Mouse (Mus musculus) hindbrain, embryonic 12.5 days (tissue): ENCODE measurements around the gene Tomm40l. TPM values are rescaled to one million over a fixed set of nuclear protein-coding genes. Genes with fewer than 3 reads are reported as not detected.
A peak's percentile ranks its signal among the peaks of the same experiment; 100 is the strongest.

Source experiments
- ATAC-seq: fragments of 200-750 bp; cut with Nextera tagmentation; 2 replicates; pipeline ENCODE4 v1.8.0; 2017; ENCODE audit warnings: moderate TSS enrichment; ENCODE audit not compliant: low FRiP score
- H3K27ac ChIP-seq: fragments of 300-500 bp; sonication (generic); 2 replicates; pipeline ENCODE4 v1.5.1; 2016; ENCODE audit warnings: mild to moderate bottlenecking
- H3K27me3 ChIP-seq: fragments of 300-500 bp; sonication (generic); 2 replicates; pipeline ENCODE4 v1.6.1; 2016; ENCODE audit warnings: mild to moderate bottlenecking
- H3K36me3 ChIP-seq: fragments of 300-500 bp; sonication (generic); 2 replicates; pipeline ENCODE4 v1.6.1; 2016; ENCODE audit warnings: mild to moderate bottlenecking
- H3K4me1 ChIP-seq: fragments of 300-500 bp; sonication (generic); 2 replicates; pipeline ENCODE4 v1.6.1; 2016
- H3K4me2 ChIP-seq: fragments of 300-500 bp; sonication (generic); replicated peaks from 2 replicates; pipeline ENCODE4 v1.6.1; 2016; ENCODE audit warnings: mild to moderate bottlenecking
- H3K4me3 ChIP-seq: fragments of 300-500 bp; sonication (generic); 2 replicates; pipeline ENCODE4 v1.5.1; 2016; ENCODE audit warnings: mild to moderate bottlenecking
- H3K9ac ChIP-seq: fragments of 300-500 bp; sonication (generic); 2 replicates; pipeline ENCODE4 v1.6.1; 2016; ENCODE audit warnings: mild to moderate bottlenecking, moderate library complexity
- H3K9me3 ChIP-seq: fragments of 300-500 bp; sonication (generic); replicated peaks from 2 replicates; pipeline ENCODE4 v1.6.1; 2016; ENCODE audit warnings: mild to moderate bottlenecking
- WGBS: fragments of 180-500 bp; shearing (Covaris S2); methylation state at CpG from one replicate; pipeline ENCODE4 v1.1.7; 2016; 5-methylcytosine and 5-hydroxymethylcytosine counted together
- polyA plus RNA-seq: library from polyadenylated mRNA; unstranded; fragments of >200 nt; fragmentation: Nextera tagmentation; extraction: Ambion mirVana; gene quantifications from 2 replicates; pipeline ENCODE4 v1.2.1, GENCODE M21; 2016

Gene Tomm40l
- polyA plus RNA-seq, result 28.1 and 31.9 TPM in 2 replicates

GRCm38 (mm10) chr1:171222238-171223155 is at the start of gene Tomm40l:
Gene Tomm40l, minus strand, starts transcription at chr1:171222514.
- Histone ChIP-seq H3K4me2 (peak within 1 kb of the TSS; percentile 75), H3K27me3 (no peaks in the 10 kb centered on the region), H3K27ac (peak within 1 kb of the TSS; percentile 49), H3K9ac (peak within 1 kb of the TSS; percentile 64), H3K4me3 (peak within 1 kb of the TSS; percentile 57), H3K36me3 (peaks cover 22% of the 10 kb centered on the region; the same call in 1 of the 2 replicates), H3K4me1 (peaks cover 15% of the 10 kb centered on the region), H3K9me3 (no peaks in the 10 kb centered on the region)
- ATAC-seq, result peak; percentile 97
- WGBS, result 2% methylated on average over 28 of the region's 28 CpGs

GRCm38 (mm10) chr1:171272086-171272485 is 49.8 kb upstream of the Tomm40l start:
- Histone ChIP-seq H3K36me3 (peaks cover 51% of the 10 kb centered on the region), H3K4me3 (no peak overlapping the region)
- 86% methylated on average over 3 of the region's 3 CpGs for WGBS

GRCm38 (mm10) chr1:171271622-171272021 is 49.3 kb upstream of the Tomm40l start:
- Histone ChIP-seq H3K27me3 (no peaks in the 10 kb centered on the region), H3K4me2 (peak overlapping the region; percentile 96; the same call in 1 of the 2 replicates), H3K36me3 (peaks cover 47% of the 10 kb centered on the region), H3K4me3 (no peak overlapping the region), H3K9ac (peak overlapping the region; percentile 27; the same call in 1 of the 2 replicates), H3K4me1 (peaks cover 14% of the 10 kb centered on the region), H3K27ac (no peak overlapping the region), H3K9me3 (no peaks in the 10 kb centered on the region)
- no peak for ATAC-seq
- WGBS, result 73% methylated on average over 10 of the region's 10 CpGs

More at GRCm38 (mm10) chr1:171272086-171272485, 49.8 kb upstream of the Tomm40l start:
- Histone ChIP-seq H3K9ac (0 out of 2 replicates have a peak overlapping the region, but pooled peaks have one; percentile 27), H3K27me3 (no peaks in the 10 kb centered on the region), H3K4me2 (peak overlapping the region; percentile 96; the same call in 1 of the 2 replicates), H3K4me1 (peaks cover 14% of the 10 kb centered on the region), H3K9me3 (no peaks in the 10 kb centered on the region), H3K27ac (no peak overlapping the region)
- no peak for ATAC-seq

GRCm38 (mm10) chr1:171271196-171271595 is 48.9 kb upstream of the Tomm40l start:
- H3K4me2 ChIP-seq, result peak overlapping the region; percentile 96
- H3K9me3 ChIP-seq, result no peaks in the 10 kb centered on the region
- WGBS, result 54% methylated on average over 9 of the region's 9 CpGs
- H3K4me1 ChIP-seq, result peaks cover 14% of the 10 kb centered on the region
- H3K4me3 ChIP-seq, result peak overlapping the region; percentile 74
- peaks cover 42% of the 10 kb centered on the region for H3K36me3 ChIP-seq
- no peak for ATAC-seq
- H3K27me3 ChIP-seq, result no peaks in the 10 kb centered on the region
- H3K9ac ChIP-seq, result peak overlapping the region; percentile 87
- no peak overlapping the region for H3K27ac ChIP-seq

GRCm38 (mm10) chr1:171270573-171270900 is 48.2 kb upstream of the Tomm40l start:
- H3K4me3 ChIP-seq, result peak overlapping the region; percentile 74
- H3K36me3 ChIP-seq, result peaks cover 36% of the 10 kb centered on the region
- no peaks in the 10 kb centered on the region for H3K9me3 ChIP-seq
- H3K4me2 ChIP-seq, result peak overlapping the region; percentile 96
- peak overlapping the region; percentile 87 for H3K9ac ChIP-seq
- no peaks in the 10 kb centered on the region for H3K27me3 ChIP-seq
- H3K27ac ChIP-seq, result no peak overlapping the region; the same call in 1 of the 2 replicates
- ATAC-seq, result peak; percentile 85
- peaks cover 14% of the 10 kb centered on the region for H3K4me1 ChIP-seq
- WGBS, result 2% methylated on average over 19 of the region's 19 CpGs

GRCm38 (mm10) chr1:171269848-171270572 is 47.7 kb upstream of the Tomm40l start, which contains the start of gene B4galt3:
Gene B4galt3, plus strand, starts transcription at chr1:171270328.
- Histone ChIP-seq H3K27me3 (no peaks in the 10 kb centered on the region), H3K27ac (peak within 1 kb of the TSS; percentile 60), H3K4me3 (peak within 1 kb of the TSS; percentile 74), H3K4me2 (peak within 1 kb of the TSS; percentile 96), H3K9me3 (no peaks in the 10 kb centered on the region), H3K36me3 (peaks cover 31% of the 10 kb centered on the region), H3K9ac (peak within 1 kb of the TSS; percentile 87), H3K4me1 (peaks cover 14% of the 10 kb centered on the region)
- ATAC-seq, result peak; percentile 95
- WGBS, result 3% methylated on average over 36 of the region's 36 CpGs

GRCm38 (mm10) chr1:171268341-171268740 is 46.0 kb upstream of the Tomm40l start:
- no peak overlapping the region for H3K9ac ChIP-seq
- no peak overlapping the region for H3K27ac ChIP-seq
- H3K36me3 ChIP-seq, result peaks cover 14% of the 10 kb centered on the region
- no peak for ATAC-seq
- H3K4me2 ChIP-seq, result no peak overlapping the region
- no peak overlapping the region for H3K4me3 ChIP-seq
- H3K4me1 ChIP-seq, result peaks cover 16% of the 10 kb centered on the region
- 64% methylated on average over 1 of the region's 1 CpGs for WGBS
- H3K9me3 ChIP-seq, result no peaks in the 10 kb centered on the region
- H3K27me3 ChIP-seq, result no peaks in the 10 kb centered on the region

GRCm38 (mm10) chr1:171265971-171266744 is 43.8 kb upstream of the Tomm40l start:
- Histone ChIP-seq H3K4me3 (no peak overlapping the region), H3K27ac (no peak overlapping the region), H3K9me3 (no peaks in the 10 kb centered on the region), H3K27me3 (no peaks in the 10 kb centered on the region), H3K9ac (no peak overlapping the region), H3K4me1 (peaks cover 19% of the 10 kb centered on the region), H3K4me2 (no peak overlapping the region), H3K36me3 (no peaks in the 10 kb centered on the region)
- ATAC-seq, result no peak
- 79% methylated on average over 4 of the region's 4 CpGs for WGBS

- H3K9ac ChIP-seq, result no peak overlapping the region
- no peaks in the 10 kb centered on the region for H3K36me3 ChIP-seq
- no peak overlapping the region for H3K4me3 ChIP-seq
- 0 out of 2 replicates have a peak, but pooled peaks have one; percentile 3 for ATAC-seq
- H3K4me1 ChIP-seq, result peaks cover 11% of the 10 kb centered on the region
- H3K27me3 ChIP-seq, result no peaks in the 10 kb centered on the region
- H3K4me2 ChIP-seq, result peak overlapping the region; percentile 51; the same call in 1 of the 2 replicates
- WGBS, result 82% methylated on average over 3 of the region's 3 CpGs
- no peaks in the 10 kb centered on the region for H3K9me3 ChIP-seq
- peak overlapping the region; percentile 64 for H3K27ac ChIP-seq
These were observed 41.5 kb upstream of the Tomm40l start for GRCm38 (mm10) chr1:171263666-171264461.

- Histone ChIP-seq H3K36me3 (no peaks in the 10 kb centered on the region), H3K9ac (no peak overlapping the region), H3K27ac (peak overlapping the region; percentile 64), H3K9me3 (no peaks in the 10 kb centered on the region), H3K27me3 (no peaks in the 10 kb centered on the region), H3K4me1 (peaks cover 11% of the 10 kb centered on the region), H3K4me3 (peak overlapping the region; percentile 22), H3K4me2 (peak overlapping the region; percentile 51)
- peak; percentile 90 for ATAC-seq
- WGBS, result 6% methylated on average over 2 of the region's 2 CpGs
These were observed 40.9 kb upstream of the Tomm40l start for GRCm38 (mm10) chr1:171263185-171263611.

GRCm38 (mm10) chr1:171262594-171263130 is 40.3 kb upstream of the Tomm40l start:
- no peaks in the 10 kb centered on the region for H3K9me3 ChIP-seq
- ATAC-seq, result peak; percentile 68
- no peaks in the 10 kb centered on the region for H3K27me3 ChIP-seq
- peak overlapping the region; percentile 22 for H3K4me3 ChIP-seq
- no peaks in the 10 kb centered on the region for H3K36me3 ChIP-seq
- H3K9ac ChIP-seq, result peak overlapping the region; percentile 41
- peaks cover 11% of the 10 kb centered on the region for H3K4me1 ChIP-seq
- WGBS, result 6% methylated on average over 8 of the region's 8 CpGs
- H3K4me2 ChIP-seq, result peak overlapping the region; percentile 51
- H3K27ac ChIP-seq, result peak overlapping the region; percentile 64
